Mouse (Mus musculus) stomach, embryonic 14.5 days (tissue): ENCODE measurements around the gene Smg7. TPM values are rescaled to one million over a fixed set of nuclear protein-coding genes. Genes with fewer than 3 reads are reported as not detected.

ENCODE experiments used
- ATAC-seq: fragments of 200-750 bp; cut with Nextera tagmentation; 2 replicates; pipeline ENCODE4 v1.8.0; 2017; ENCODE audit warnings: low read depth, moderate TSS enrichment; ENCODE audit not compliant: insufficient number of reproducible peaks, insufficient read depth, low FRiP score
- H3K27ac ChIP-seq: fragments of 300-500 bp; sonication (generic); 2 replicates; pipeline ENCODE4 v1.5.1; 2014; ENCODE audit warnings: mild to moderate bottlenecking, low read length, moderate library complexity, mixed read lengths
- H3K27me3 ChIP-seq: fragments of 300-500 bp; sonication (generic); 2 replicates; pipeline ENCODE4 v1.6.1; 2014; ENCODE audit warnings: low read length, control low read depth, mixed read lengths; ENCODE audit not compliant: control insufficient read depth, insufficient read depth
- H3K36me3 ChIP-seq: fragments of 300-500 bp; sonication (generic); 2 replicates; pipeline ENCODE4 v1.6.1; 2014; ENCODE audit warnings: mild to moderate bottlenecking, control low read depth, low read length, moderate library complexity, mixed read lengths; ENCODE audit not compliant: control insufficient read depth, insufficient read depth
- H3K4me1 ChIP-seq: fragments of 300-500 bp; sonication (generic); 2 replicates; pipeline ENCODE4 v1.6.1; 2014; ENCODE audit warnings: low read length, control low read depth, mixed read lengths; ENCODE audit not compliant: control insufficient read depth, insufficient read depth
- H3K4me2 ChIP-seq: fragments of 300-500 bp; sonication (generic); replicated peaks from 2 replicates; pipeline ENCODE4 v1.6.1; 2014; ENCODE audit warnings: low read depth, low read length, control low read depth
- H3K4me3 ChIP-seq: fragments of 300-500 bp; sonication (generic); 2 replicates; pipeline ENCODE4 v1.5.1; 2014; ENCODE audit warnings: low read depth, low read length, control low read depth
- H3K9ac ChIP-seq: fragments of 300-500 bp; sonication (generic); replicated peaks from 2 replicates; pipeline ENCODE4 v1.6.1; 2014; ENCODE audit warnings: low read depth, mild to moderate bottlenecking, control low read depth, low read length, moderate library complexity, mixed read lengths
- H3K9me3 ChIP-seq: fragments of 300-500 bp; sonication (generic); 2 replicates; pipeline ENCODE4 v1.6.1; 2016; ENCODE audit warnings: low read depth, low read length, control low read depth; ENCODE audit not compliant: control insufficient read depth
- WGBS: fragments of 180-500 bp; shearing (Covaris S2); extraction: QIAGEN DNeasy Blood & Tissue Kit; methylation state at CpG from one replicate; pipeline ENCODE4 v1.1.7; 2014; 5-methylcytosine and 5-hydroxymethylcytosine counted together
- polyA plus RNA-seq: library from polyadenylated mRNA; unstranded; fragments of >200 nt; fragmentation: Nextera tagmentation; extraction: Ambion mirVana; gene quantifications from 2 replicates; pipeline ENCODE4 v1.2.1, GENCODE M21; 2014

Smg7 gene
- polyA plus RNA-seq, 1 experiment from 2014 or later: 37.7 TPM

- Histone ChIP-seq H3K27me3 (no peaks in the 10 kb centered on the region), H3K36me3 (peaks cover 23% of the 10 kb centered on the region; the same call in 1 of the 2 replicates), H3K4me3 (no peak overlapping the region), H3K9ac (no peak overlapping the region), H3K27ac (no peak overlapping the region), H3K9me3 (no peaks in the 10 kb centered on the region), H3K4me2 (no peak overlapping the region), H3K4me1 (no peaks in the 10 kb centered on the region)
- ATAC-seq: no peak
- 77% methylated on average over 6 of the region's 6 CpGs for WGBS
Measured at GRCm38 (mm10) chr1:152869901-152870300, 32.5 kb downstream of the Smg7 start.

- H3K4me1 ChIP-seq: no peaks in the 10 kb centered on the region
- H3K36me3 ChIP-seq: peaks cover 76% of the 10 kb centered on the region
Measured at GRCm38 (mm10) chr1:152846856-152847255, 55.6 kb downstream of the Smg7 start.

GRCm38 (mm10) chr1:152845211-152845730 lies 57.2 kb downstream of the Smg7 start:
- H3K9me3 ChIP-seq: no peaks in the 10 kb centered on the region
- H3K4me1 ChIP-seq: no peaks in the 10 kb centered on the region
- no peak overlapping the region for H3K27ac ChIP-seq
- H3K27me3 ChIP-seq: no peaks in the 10 kb centered on the region
- 84% methylated on average over 3 of the region's 3 CpGs for WGBS
- H3K4me2 ChIP-seq: no peak overlapping the region
- H3K9ac ChIP-seq: no peak overlapping the region
- ATAC-seq: no peak
- H3K36me3 ChIP-seq: peaks cover 83% of the 10 kb centered on the region
- H3K4me3 ChIP-seq: no peak overlapping the region

More at GRCm38 (mm10) chr1:152846856-152847255, 55.6 kb downstream of the Smg7 start:
- 96% methylated on average over 2 of the region's 2 CpGs for WGBS
- Histone ChIP-seq H3K9me3 (no peaks in the 10 kb centered on the region), H3K9ac (no peak overlapping the region), H3K4me3 (no peak overlapping the region), H3K27me3 (no peaks in the 10 kb centered on the region), H3K27ac (no peak overlapping the region), H3K4me2 (no peak overlapping the region)
- no peak for ATAC-seq

GRCm38 (mm10) chr1:152844634-152845033 lies 57.8 kb downstream of the Smg7 start:
- peaks cover 87% of the 10 kb centered on the region for H3K36me3 ChIP-seq
- no peak overlapping the region for H3K4me2 ChIP-seq
- no peaks in the 10 kb centered on the region for H3K4me1 ChIP-seq
- WGBS: 85% methylated on average over 1 of the region's 1 CpGs
- H3K4me3 ChIP-seq: no peak overlapping the region
- H3K27ac ChIP-seq: no peak overlapping the region
- no peak overlapping the region for H3K9ac ChIP-seq
- ATAC-seq: no peak
- no peaks in the 10 kb centered on the region for H3K9me3 ChIP-seq
- H3K27me3 ChIP-seq: no peaks in the 10 kb centered on the region

- H3K27me3 ChIP-seq: no peaks in the 10 kb centered on the region
- 86% methylated on average over 2 of the region's 2 CpGs for WGBS
- H3K27ac ChIP-seq: no peak overlapping the region
- H3K9me3 ChIP-seq: no peaks in the 10 kb centered on the region
- no peaks in the 10 kb centered on the region for H3K4me1 ChIP-seq
- no peak overlapping the region for H3K4me3 ChIP-seq
- H3K4me2 ChIP-seq: no peak overlapping the region
- no peak overlapping the region for H3K9ac ChIP-seq
- ATAC-seq: no peak
- peaks cover 76% of the 10 kb centered on the region for H3K36me3 ChIP-seq
Measured at GRCm38 (mm10) chr1:152841057-152841456, 61.4 kb downstream of the Smg7 start.

GRCm38 (mm10) chr1:152840343-152840742 lies 62.1 kb downstream of the Smg7 start:
- Histone ChIP-seq H3K36me3 (peaks cover 72% of the 10 kb centered on the region), H3K9ac (no peak overlapping the region), H3K27me3 (no peaks in the 10 kb centered on the region), H3K4me3 (no peak overlapping the region), H3K4me2 (no peak overlapping the region), H3K4me1 (no peaks in the 10 kb centered on the region), H3K9me3 (no peaks in the 10 kb centered on the region), H3K27ac (no peak overlapping the region)
- 96% methylated on average over 3 of the region's 3 CpGs for WGBS
- no peak for ATAC-seq

- H3K9ac ChIP-seq: no peak overlapping the region
- H3K27ac ChIP-seq: no peak overlapping the region
- H3K4me3 ChIP-seq: no peak overlapping the region
- H3K36me3 ChIP-seq: peaks cover 60% of the 10 kb centered on the region
- no peak for ATAC-seq
- H3K4me2 ChIP-seq: no peak overlapping the region
- no peaks in the 10 kb centered on the region for H3K9me3 ChIP-seq
- H3K27me3 ChIP-seq: no peaks in the 10 kb centered on the region
- H3K4me1 ChIP-seq: no peaks in the 10 kb centered on the region
- WGBS: 93% methylated on average over 12 of the region's 12 CpGs
Measured at GRCm38 (mm10) chr1:152838841-152839240, 63.6 kb downstream of the Smg7 start.

GRCm38 (mm10) chr1:152838026-152838702 lies 64.3 kb downstream of the Smg7 start:
- H3K4me1 ChIP-seq: no peaks in the 10 kb centered on the region
- no peak for ATAC-seq
- no peaks in the 10 kb centered on the region for H3K27me3 ChIP-seq
- WGBS: 89% methylated on average over 11 of the region's 11 CpGs
- H3K4me3 ChIP-seq: no peak overlapping the region
- no peaks in the 10 kb centered on the region for H3K9me3 ChIP-seq
- no peak overlapping the region for H3K9ac ChIP-seq
- peaks cover 53% of the 10 kb centered on the region for H3K36me3 ChIP-seq
- H3K4me2 ChIP-seq: no peak overlapping the region
- no peak overlapping the region for H3K27ac ChIP-seq

- H3K4me3 ChIP-seq: no peak overlapping the region
- no peak overlapping the region for H3K9ac ChIP-seq
- no peak overlapping the region for H3K27ac ChIP-seq
- WGBS: 92% methylated on average over 3 of the region's 3 CpGs
- H3K9me3 ChIP-seq: no peaks in the 10 kb centered on the region
- no peaks in the 10 kb centered on the region for H3K4me1 ChIP-seq
- no peaks in the 10 kb centered on the region for H3K27me3 ChIP-seq
- no peak overlapping the region for H3K4me2 ChIP-seq
- H3K36me3 ChIP-seq: peaks cover 29% of the 10 kb centered on the region
- no peak for ATAC-seq
Measured at GRCm38 (mm10) chr1:152835061-152835460, 67.4 kb downstream of the Smg7 start.
